Mouse (Mus musculus): Measurements from ENCODE around the gene Prss8.
"Not testable (repeated sequence)": the region's sequence is repeated elsewhere in the genome, so short reads cannot be mapped to it uniquely, and the experiment has no call there.

Gene Prss8

GRCm38 (mm10) chr7:127927726-127928125, 2.2 kb downstream of the Prss8 start:
- DNase-seq: no peak

- no peak for DNase-seq
Observed at GRCm38 (mm10) chr7:127926846-127927245, 3.1 kb downstream of the Prss8 start.

- peak in 1 of 2 experiments; percentile 57 for DNase-seq
Observed at GRCm38 (mm10) chr7:127926066-127926465, 3.8 kb downstream of the Prss8 start.

- peak; percentile 80 to 88 for DNase-seq
Observed at GRCm38 (mm10) chr7:127925252-127925651, 4.7 kb downstream of the Prss8 start.

GRCm38 (mm10) chr7:127923714-127924113, 6.2 kb downstream of the Prss8 start:
- DNase-seq: no peak

GRCm38 (mm10) chr7:127922451-127923275, 7.2 kb downstream of the Prss8 start:
- DNase-seq: no peak

- DNase-seq: peak; percentile 62 to 75
Observed at GRCm38 (mm10) chr7:127921516-127921915, 8.4 kb downstream of the Prss8 start.

- DNase-seq: peak; percentile 65 to 72
Observed at GRCm38 (mm10) chr7:127919290-127919689, 10.6 kb downstream of the Prss8 start.

GRCm38 (mm10) chr7:127918203-127918602, 11.7 kb downstream of the Prss8 start:
- DNase-seq: peak; percentile 76 to 81

GRCm38 (mm10) chr7:127915293-127915692, 14.6 kb downstream of the Prss8 start:
- DNase-seq: no peak

- DNase-seq: no peak
Observed at GRCm38 (mm10) chr7:127912938-127913337, 17.0 kb downstream of the Prss8 start.

GRCm38 (mm10) chr7:127912190-127912871, 17.6 kb downstream of the Prss8 start, which contains the start of gene Kat8:
Gene Kat8, plus strand, starts transcription at chr7:127912516.
- peak; percentile 94 to 96 for DNase-seq

GRCm38 (mm10) chr7:127908656-127909055, 21.2 kb downstream of the Prss8 start:
- DNase-seq: no peak

GRCm38 (mm10) chr7:127907939-127908338, 22.0 kb downstream of the Prss8 start:
- DNase-seq: no peak

GRCm38 (mm10) chr7:127903971-127904796, 25.7 kb downstream of the Prss8 start, which contains the start of gene Bckdk:
Gene Bckdk, plus strand, starts transcription at chr7:127904082.
- peak; percentile 84 to 92 for DNase-seq

- DNase-seq: no peak
Observed at GRCm38 (mm10) chr7:127901772-127902171, 28.1 kb downstream of the Prss8 start.

- DNase-seq: peak in 1 of 2 experiments; percentile 38
Observed at GRCm38 (mm10) chr7:127899997-127900396, 29.9 kb downstream of the Prss8 start.

- DNase-seq: peak; percentile 46 to 62
Observed at GRCm38 (mm10) chr7:127898179-127898956, 31.5 kb downstream of the Prss8 start.

GRCm38 (mm10) chr7:127897542-127897941, 32.4 kb downstream of the Prss8 start:
- DNase-seq: no peak

- DNase-seq: peak; percentile 79 to 83
Observed at GRCm38 (mm10) chr7:127896384-127896783, 33.5 kb downstream of the Prss8 start.

- not testable (repeated sequence) for DNase-seq
Observed at GRCm38 (mm10) chr7:127895891-127896290, 34.0 kb downstream of the Prss8 start.

GRCm38 (mm10) chr7:127895442-127895841, 34.5 kb downstream of the Prss8 start, which contains the start of the genes Gm21974 and Vkorc1:
Gene Gm21974, minus strand, starts transcription at chr7:127895454.
Gene Vkorc1, minus strand, starts transcription at chr7:127895617.
- DNase-seq: peak; percentile 96 to 98
